Mouse (Mus musculus) thymus, adult 2 months (tissue): ENCODE results near the gene Ruvbl2. TPM values are rescaled to one million over a fixed set of nuclear protein-coding genes. Genes with fewer than 3 reads are reported as not detected.

Experiments
- DNase-seq: peaks from one replicate; pipeline ENCODE4 v3.0.0; 2021
- H3K27ac ChIP-seq: fragments of 200-500 bp; 2 replicates; pipeline ENCODE4 v1.5.1; 2012; ENCODE audit warnings: low read length, control low read depth; ENCODE audit not compliant: control insufficient read depth, insufficient read depth
- H3K27me3 ChIP-seq: fragments of 200-500 bp; 2 replicates; pipeline ENCODE4 v1.6.1; 2012; ENCODE audit warnings: mild to moderate bottlenecking, low read length, moderate library complexity, mixed read lengths; ENCODE audit not compliant: control insufficient read depth, insufficient read depth
- H3K36me3 ChIP-seq: fragments of 200-500 bp; 2 replicates; pipeline ENCODE4 v1.6.1; 2012; ENCODE audit warnings: mild to moderate bottlenecking, low read length, moderate library complexity; ENCODE audit not compliant: control insufficient read depth, insufficient read depth
- H3K4me1 ChIP-seq: fragments of 200-500 bp; replicated peaks from 2 replicates; pipeline ENCODE4 v1.6.1; 2012; ENCODE audit warnings: low read length; ENCODE audit not compliant: control insufficient read depth, insufficient read depth
- H3K4me3 ChIP-seq: fragments of 200-500 bp; 2 replicates; pipeline ENCODE4 v1.5.1; 2012; ENCODE audit warnings: mild to moderate bottlenecking, low read length, control low read depth, moderate library complexity; ENCODE audit not compliant: control insufficient read depth, insufficient read depth
- CTCF ChIP-seq: fragments of 200-500 bp; IDR thresholded peaks from 2 replicates; pipeline ENCODE4 v1.5.1; 2012; ENCODE audit warnings: mild to moderate bottlenecking, control low read depth, low read length, moderate library complexity, borderline replicate concordance; ENCODE audit not compliant: control insufficient read depth, poor library complexity, insufficient read depth; ENCODE audit errors: extremely low read depth
- POLR2A ChIP-seq: fragments of 200-500 bp; IDR thresholded peaks from 2 replicates; pipeline ENCODE4 v1.6.1; 2012; ENCODE audit warnings: mild to moderate bottlenecking, low read length, control low read depth, moderate library complexity; ENCODE audit not compliant: control insufficient read depth, poor library complexity, insufficient read depth; ENCODE audit errors: extremely low read depth
- whole genome bisulfite sequencing: fragments of 180-500 bp; shearing (Covaris S2); methylation state at CpG from one replicate; pipeline ENCODE4 v1.1.7; 2018; 5-methylcytosine and 5-hydroxymethylcytosine counted together
- polyA plus RNA-seq: library from polyadenylated mRNA; depleted of rRNA; stranded (reverse); fragments of >200 nt; gene quantifications from 2 replicates; pipeline ENCODE4 v1.2.3, GENCODE M21; 2012

The Ruvbl2 gene
- polyA plus RNA-seq, 1 experiment: 124 TPM

DNA sequence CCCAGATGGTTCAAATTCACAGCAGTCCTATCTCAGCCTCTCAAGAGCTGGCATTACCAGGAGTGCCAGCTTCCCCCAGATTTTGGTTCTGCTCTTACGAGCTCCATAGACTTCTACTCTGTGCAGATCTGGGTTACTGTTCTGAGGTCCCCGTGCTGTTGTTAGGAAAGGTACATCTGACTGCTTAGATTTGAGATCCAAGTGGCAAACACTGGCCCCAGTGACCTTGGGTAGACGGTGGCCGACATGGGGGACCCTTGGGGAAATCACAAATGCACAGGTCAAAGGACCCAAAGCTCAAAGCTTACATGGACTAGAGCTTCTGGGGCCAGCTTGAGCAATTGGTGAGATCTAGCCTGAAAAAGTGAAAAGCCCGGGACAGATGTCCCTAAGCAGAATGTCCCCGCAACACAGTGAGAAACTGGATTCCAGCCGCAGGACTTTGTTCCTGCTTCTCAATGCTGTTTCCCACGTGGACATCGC lies 18.9 kb upstream of the Ruvbl2 start:
- no peaks in the 10 kb centered on the region for H3K27me3 ChIP-seq
- WGBS: 76% methylated on average over 9 of the region's 9 CpGs
- H3K36me3 ChIP-seq: peaks cover 11% of the 10 kb centered on the region
- H3K4me3 ChIP-seq: no peak overlapping the region
- DNase-seq: no peak
- TF ChIP-seq CTCF (no peak), POLR2A (no peak)
- H3K4me1 ChIP-seq: peaks cover 20% of the 10 kb centered on the region
- H3K27ac ChIP-seq: no peak overlapping the region

DNA sequence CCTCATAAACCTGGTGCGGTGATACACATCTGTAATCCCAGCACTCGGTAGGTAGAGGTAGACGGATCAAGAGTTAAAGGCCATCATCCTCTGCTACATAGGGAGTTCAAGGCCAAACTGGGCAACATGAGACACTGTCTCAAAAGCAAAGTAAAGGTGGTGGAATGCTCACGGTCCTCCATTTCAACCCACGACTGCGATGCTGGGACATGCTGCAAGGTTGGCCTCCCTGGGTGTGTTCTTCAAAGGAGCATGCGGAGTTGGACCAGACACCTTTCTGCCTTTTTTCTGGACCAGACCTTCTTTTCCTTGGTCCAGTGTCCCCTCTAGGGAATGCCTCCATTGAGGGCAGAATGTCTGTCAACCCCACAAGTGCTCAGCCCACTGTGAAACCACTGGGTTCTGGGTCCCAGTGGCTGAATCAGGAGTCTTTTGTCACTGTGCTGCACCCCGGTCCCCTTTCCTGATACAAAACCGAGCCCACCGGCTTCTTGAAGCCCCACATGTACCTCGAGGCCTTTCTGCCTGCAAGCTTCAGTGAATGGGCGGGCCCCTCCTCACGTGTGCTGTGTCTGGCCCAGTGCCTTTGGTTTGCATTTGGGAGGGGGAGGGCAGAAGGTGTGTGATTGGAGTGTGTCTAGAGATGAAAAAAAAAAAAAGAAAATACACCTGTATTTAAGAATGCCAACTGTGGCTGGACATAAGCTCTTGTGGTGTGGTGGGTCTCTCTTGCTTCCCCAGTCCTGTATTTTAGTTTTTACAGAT lies 18.2 kb upstream of the Ruvbl2 start:
- TF ChIP-seq CTCF (no peak), POLR2A (no peak)
- Histone ChIP-seq H3K4me1 (peaks cover 22% of the 10 kb centered on the region), H3K4me3 (no peak overlapping the region), H3K36me3 (peaks cover 11% of the 10 kb centered on the region), H3K27me3 (no peaks in the 10 kb centered on the region), H3K27ac (no peak overlapping the region)
- DNase-seq: no peak
- WGBS: 88% methylated on average over 13 of the region's 13 CpGs

DNA sequence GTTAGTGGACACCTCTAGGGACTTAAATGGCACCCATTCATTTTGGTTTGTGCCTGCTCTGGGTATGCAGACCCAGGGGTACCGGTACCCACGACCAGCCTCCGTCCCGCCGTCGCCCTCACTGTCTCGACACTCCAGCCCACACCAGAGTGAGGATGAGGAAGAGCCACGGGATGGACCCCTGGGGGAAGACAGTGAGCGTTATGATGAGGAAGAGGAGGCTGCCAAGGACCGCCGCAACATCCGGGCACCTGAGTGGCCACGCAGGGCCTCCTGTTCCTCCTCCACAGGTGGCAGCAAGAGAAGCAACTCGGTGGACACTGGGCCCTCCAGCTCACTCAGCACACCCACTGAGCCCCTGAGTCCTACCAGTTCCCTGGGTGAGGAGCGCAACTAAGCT lies 17.1 kb upstream of the Ruvbl2 start:
- no peak overlapping the region for H3K4me3 ChIP-seq
- H3K36me3 ChIP-seq: peaks cover 11% of the 10 kb centered on the region
- H3K27ac ChIP-seq: no peak overlapping the region
- TF ChIP-seq CTCF: no peak
- TF ChIP-seq POLR2A: no peak
- no peaks in the 10 kb centered on the region for H3K27me3 ChIP-seq
- WGBS: 95% methylated on average over 15 of the region's 15 CpGs
- peaks cover 13% of the 10 kb centered on the region for H3K4me1 ChIP-seq
- DNase-seq: no peak

DNA sequence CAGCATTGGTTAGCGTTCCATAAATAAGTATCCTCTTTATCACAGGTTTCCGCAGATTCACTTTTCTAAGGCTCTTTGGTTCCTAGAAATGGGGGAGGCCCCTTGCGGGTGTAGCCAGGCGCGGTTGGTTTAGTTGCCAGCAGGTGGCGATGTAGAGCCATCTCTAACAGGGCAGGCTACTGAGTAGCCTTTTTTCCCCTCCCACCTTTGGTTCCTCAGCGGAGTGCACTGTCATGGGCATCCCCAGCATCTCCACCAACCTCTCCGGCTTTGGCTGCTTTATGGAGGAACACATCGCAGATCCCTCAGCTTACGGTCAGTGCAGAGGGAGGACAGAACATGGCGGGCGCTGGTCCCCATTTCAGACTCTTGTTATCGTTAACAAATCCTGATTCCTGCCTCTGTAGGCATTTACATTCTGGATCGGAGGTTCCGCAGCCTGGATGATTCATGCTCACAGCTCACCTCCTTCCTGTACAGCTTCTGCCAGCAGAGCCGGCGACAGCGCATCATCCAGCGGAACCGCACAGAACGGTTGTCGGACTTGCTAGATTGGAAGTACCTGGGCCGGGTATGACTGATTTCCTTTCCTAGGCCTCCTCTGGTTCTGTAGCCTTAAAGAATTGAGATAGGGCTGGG lies 13.6 kb upstream of the Ruvbl2 start:
- 63% methylated on average over 23 of the region's 23 CpGs for WGBS
- Histone ChIP-seq H3K27me3 (no peaks in the 10 kb centered on the region), H3K4me3 (no peak overlapping the region), H3K36me3 (no peaks in the 10 kb centered on the region), H3K27ac (no peak overlapping the region), H3K4me1 (peaks cover 2% of the 10 kb centered on the region; the same call in 1 of the 2 replicates)
- peak; percentile 83 for DNase-seq
- no peak for TF ChIP-seq POLR2A
- peak; percentile 90 for TF ChIP-seq CTCF

DNA sequence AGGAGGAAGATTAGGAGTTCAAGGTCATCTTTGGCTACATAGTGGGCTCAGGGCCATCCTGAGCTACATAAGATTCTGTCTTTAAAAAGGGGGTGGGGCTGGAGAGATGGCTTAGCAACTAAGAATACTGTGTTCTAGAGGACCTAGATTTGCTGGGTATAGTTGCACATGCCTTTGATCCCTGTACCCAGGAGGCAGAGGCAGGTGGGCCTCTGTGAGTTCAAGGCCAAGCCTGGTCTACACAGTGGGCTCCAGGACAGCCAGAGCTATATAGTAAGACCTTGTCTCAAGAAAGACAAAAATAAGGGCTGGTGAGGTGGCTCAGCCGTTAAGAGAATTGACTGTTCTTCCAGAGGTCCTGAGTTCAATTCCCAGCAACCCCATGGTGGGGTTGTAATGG lies 12.1 kb upstream of the Ruvbl2 start:
- Histone ChIP-seq H3K27ac (no peak overlapping the region), H3K4me1 (peaks cover 2% of the 10 kb centered on the region; the same call in 1 of the 2 replicates), H3K27me3 (no peaks in the 10 kb centered on the region), H3K36me3 (no peaks in the 10 kb centered on the region), H3K4me3 (no peak overlapping the region)
- TF ChIP-seq POLR2A: no peak
- no peak for TF ChIP-seq CTCF
- DNase-seq: no peak
- whole genome bisulfite sequencing: 100% methylated on average over 1 of the region's 1 CpGs

DNA sequence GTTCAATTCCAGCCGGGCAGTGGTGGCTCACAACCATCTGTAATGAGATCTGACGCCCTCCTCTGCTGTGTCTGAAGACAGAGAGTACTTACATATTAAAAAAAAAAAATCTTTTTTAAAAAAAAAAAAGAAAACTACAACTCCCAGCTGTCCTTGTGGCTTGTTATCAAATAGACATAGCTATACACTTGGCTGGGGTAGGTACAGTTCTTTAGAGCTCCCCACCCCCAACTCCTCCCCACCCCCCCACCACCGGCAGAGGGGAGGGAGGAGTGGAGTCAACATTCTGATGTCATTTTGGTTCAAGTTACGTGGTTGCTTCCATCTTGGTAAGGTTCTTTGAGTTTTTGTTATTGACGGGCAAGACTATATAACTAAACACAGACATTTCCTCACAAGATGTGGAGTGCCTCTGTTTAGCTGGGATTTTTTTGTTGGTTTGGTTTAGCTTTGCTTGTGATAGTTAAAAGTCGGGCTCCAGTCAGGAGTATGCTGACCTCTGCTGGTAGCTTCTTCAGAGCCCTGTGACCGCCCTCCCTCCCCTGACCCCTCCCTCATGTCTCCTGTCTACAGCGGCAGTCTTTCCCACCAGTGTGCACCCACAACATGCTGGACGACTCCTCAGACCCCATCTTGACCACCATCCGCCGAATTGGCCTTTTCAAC lies 9.6 kb upstream of the Ruvbl2 start:
- TF ChIP-seq POLR2A (no peak), CTCF (peak; percentile 44; the same call in 1 of the 2 replicates)
- Histone ChIP-seq H3K27ac (no peak overlapping the region), H3K4me3 (no peak overlapping the region), H3K4me1 (peaks cover 2% of the 10 kb centered on the region; the same call in 1 of the 2 replicates), H3K27me3 (no peaks in the 10 kb centered on the region), H3K36me3 (no peaks in the 10 kb centered on the region)
- no peak for DNase-seq
- WGBS: 57% methylated on average over 11 of the region's 11 CpGs
